Mouse (Mus musculus): ENCODE data around the gene Lsm10.

Lsm10 gene

GRCm38 (mm10) chr4:126096464-126097111, at the start of gene Lsm10:
TSS of gene Lsm10 (plus strand) at chr4:126096623.
- CTCF ChIA-PET, result interaction anchor here (0.5 to 2.0 kb wide), 14 partner anchors 10 to 936 kb away, joined by 3 to 21 read pairs (median 4); partner anchors contain the start of gene Mrps15 (in 1 of the 4)
- POLR2A ChIA-PET, result interaction anchor here in 3 of 4 experiments (0.6 to 2.2 kb wide), 35 partner anchors 9 to 1409 kb away, joined by 3 to 14 read pairs (median 4); partner anchors contain the start of genes Map7d1 (in 1 of the 3), Mrps15 (in 1 of the 3), Sh3d21 (in 1 of the 3) and Thrap3 (in 1 of the 3)

- ChIA-PET CTCF (interaction anchor here in 3 of 4 experiments (0.6 to 2.4 kb wide), 17 partner anchors 10 to 887 kb away, joined by 3 to 13 read pairs (median 3); partner anchors contain the start of genes Lsm10 (in 1 of the 3) and Oscp1 (in 1 of the 3)), POLR2A (interaction anchor here (0.5 to 2.9 kb wide), 54 partner anchors 9 to 856 kb away, joined by 3 to 25 read pairs (median 4); partner anchors contain the start of genes Oscp1 (in 3 of the 4), Csf3r (in 2 of the 4), Lsm10 (in 1 of the 4) and Sh3d21 (in 1 of the 4))
Observed at GRCm38 (mm10) chr4:126046851-126047585, 49.4 kb upstream of the Lsm10 start, which contains the start of gene Mrps15. TSS of gene Mrps15 (plus strand) at chr4:126046925.

GRCm38 (mm10) chr4:126051617-126052016, 44.8 kb upstream of the Lsm10 start:
- ChIA-PET CTCF (no interaction called here), POLR2A (no interaction called here)

- POLR2A ChIA-PET, result interaction anchor here (0.5 to 2.7 kb wide), 24 partner anchors 9 to 440 kb away, joined by 3 to 25 read pairs (median 4); partner anchors contain the start of genes Mrps15 (in 4 of the 4), Lsm10 (in 1 of the 4) and Sh3d21 (in 1 of the 4)
- CTCF ChIA-PET, result interaction anchor here (0.5 to 2.5 kb wide), 8 partner anchors 10 to 500 kb away, joined by 3 to 13 read pairs (median 4); partner anchors contain the start of genes Clspn (in 1 of the 4) and Mrps15 (in 1 of the 4)
Observed at GRCm38 (mm10) chr4:126057207-126058133, 39.0 kb upstream of the Lsm10 start.

GRCm38 (mm10) chr4:126058134-126058996, 38.1 kb upstream of the Lsm10 start, which contains the start of gene Oscp1:
TSS of gene Oscp1 (plus strand) at chr4:126058565.
- POLR2A ChIA-PET, result interaction anchor here (0.8 to 2.7 kb wide), 18 partner anchors 9 to 441 kb away, joined by 3 to 25 read pairs (median 5); partner anchors contain the start of genes Mrps15 (in 4 of the 4), Lsm10 (in 1 of the 4) and Sh3d21 (in 1 of the 4)
- CTCF ChIA-PET, result interaction anchor here (0.5 to 2.5 kb wide), 7 partner anchors 11 to 499 kb away, joined by 3 to 13 read pairs (median 4); partner anchors contain the start of genes Clspn (in 1 of the 4) and Mrps15 (in 1 of the 4)

GRCm38 (mm10) chr4:126058997-126059362, 37.4 kb upstream of the Lsm10 start:
- ChIA-PET POLR2A (interaction anchor here in 1 of 4 experiments (1.3 kb wide), 1 partner anchor 15 kb away, joined by 4 read pairs; no protein-coding TSS in a partner anchor), CTCF (no interaction called here)

- ChIA-PET POLR2A (interaction anchor here in 3 of 4 experiments (0.6 to 2.5 kb wide), 15 partner anchors 8 to 1468 kb away, joined by 3 to 10 read pairs (median 4); partner anchors contain the start of gene Mrps15 (in 2 of the 3)), CTCF (interaction anchor here in 3 of 4 experiments (0.6 to 1.7 kb wide), 14 partner anchors 8 to 1952 kb away, joined by 3 to 17 read pairs (median 4); no protein-coding TSS in a partner anchor)
Observed at GRCm38 (mm10) chr4:126062856-126063255, 33.6 kb upstream of the Lsm10 start.

GRCm38 (mm10) chr4:126065241-126065640, 31.2 kb upstream of the Lsm10 start:
- POLR2A ChIA-PET, result interaction anchor here in 3 of 4 experiments (0.5 to 2.8 kb wide), 5 partner anchors 9 to 195 kb away, joined by 3 to 8 read pairs (median 4); partner anchors contain the start of genes Lsm10 (in 1 of the 3) and Mrps15 (in 1 of the 3)

GRCm38 (mm10) chr4:126067401-126068077, 28.9 kb upstream of the Lsm10 start:
- POLR2A ChIA-PET, result interaction anchor here in 3 of 4 experiments (1.0 to 2.8 kb wide), 7 partner anchors 10 to 21 kb away, joined by 3 to 8 read pairs (median 6); partner anchors contain the start of genes Mrps15 (in 2 of the 3) and Oscp1 (in 1 of the 3)
- CTCF ChIA-PET, result no interaction called here

More at GRCm38 (mm10) chr4:126065241-126065640, 31.2 kb upstream of the Lsm10 start:
- CTCF ChIA-PET, result interaction anchor here in 1 of 4 experiments (1.6 kb wide), 1 partner anchor 14 kb away, joined by 5 read pairs; no protein-coding TSS in a partner anchor

- CTCF ChIA-PET, result interaction anchor here in 2 of 4 experiments (1.0 to 1.1 kb wide), 4 partner anchors 9 to 17 kb away, joined by 3 to 4 read pairs (median 3); no protein-coding TSS in a partner anchor
Observed at GRCm38 (mm10) chr4:126068842-126069241, 27.6 kb upstream of the Lsm10 start.

GRCm38 (mm10) chr4:126077833-126078232, 18.6 kb upstream of the Lsm10 start:
- CTCF ChIA-PET, result interaction anchor here (0.6 to 1.6 kb wide), 13 partner anchors 8 to 1230 kb away, joined by 3 to 11 read pairs (median 4); partner anchors contain the start of genes Adprhl2 (in 1 of the 4) and Oscp1 (in 1 of the 4)
- POLR2A ChIA-PET, result interaction anchor here (0.6 to 2.6 kb wide), 26 partner anchors 8 to 1141 kb away, joined by 3 to 11 read pairs (median 5); partner anchors contain the start of genes Lsm10 (in 2 of the 4), Oscp1 (in 2 of the 4) and Mrps15 (in 1 of the 4)

More at GRCm38 (mm10) chr4:126068842-126069241, 27.6 kb upstream of the Lsm10 start:
- POLR2A ChIA-PET, result interaction anchor here (0.6 to 2.2 kb wide), 11 partner anchors 8 to 524 kb away, joined by 3 to 7 read pairs (median 4); partner anchors contain the start of genes Mrps15 (in 2 of the 4), Lsm10 (in 1 of the 4) and Oscp1 (in 1 of the 4)

- POLR2A ChIA-PET, result interaction anchor here in 3 of 4 experiments (0.7 to 2.4 kb wide), 6 partner anchors 8 to 161 kb away, joined by 3 to 10 read pairs (median 4); partner anchors contain the start of gene Thrap3 (in 1 of the 3)
- CTCF ChIA-PET, result interaction anchor here in 2 of 4 experiments (0.6 to 0.7 kb wide), 2 partner anchors 14 to 79 kb away, joined by 3 to 5 read pairs; no protein-coding TSS in a partner anchor
Observed at GRCm38 (mm10) chr4:126079266-126079665, 17.2 kb upstream of the Lsm10 start.

- ChIA-PET CTCF (interaction anchor here in 3 of 4 experiments (0.6 to 1.3 kb wide), 4 partner anchors 15 to 240 kb away, joined by 3 read pairs; partner anchors contain the start of genes Adprhl2 (in 1 of the 3) and Lsm10 (in 1 of the 3)), POLR2A (interaction anchor here in 3 of 4 experiments (0.6 to 2.4 kb wide), 13 partner anchors 10 to 472 kb away, joined by 3 to 13 read pairs (median 4); partner anchors contain the start of genes Stk40 (in 2 of the 3) and Lsm10 (in 1 of the 3))
Observed at GRCm38 (mm10) chr4:126081601-126082000, 14.8 kb upstream of the Lsm10 start.

- CTCF ChIA-PET, result interaction anchor here in 2 of 4 experiments (0.6 to 0.7 kb wide), 2 partner anchors 122 to 1326 kb away, joined by 3 to 4 read pairs; no protein-coding TSS in a partner anchor
- POLR2A ChIA-PET, result interaction anchor here in 2 of 4 experiments (0.6 to 2.6 kb wide), 4 partner anchors 9 to 67 kb away, joined by 3 to 14 read pairs (median 4); no protein-coding TSS in a partner anchor
Observed at GRCm38 (mm10) chr4:126083021-126083420, 13.4 kb upstream of the Lsm10 start.
